Mouse (Mus musculus) thymus, postnatal 25 days (tissue): ENCODE measurements around the gene Ppp1ca.

Source experiments
- DNase-seq: peaks from one replicate; pipeline ENCODE4 v3.0.0; 2022

The Ppp1ca gene

GRCm38 (mm10) chr19:4155223-4156072, 36.4 kb upstream of the Ppp1ca start:
- peak; percentile 57 for DNase-seq

- peak; percentile 52 for DNase-seq
Measured at GRCm38 (mm10) chr19:4156073-4156579, 35.7 kb upstream of the Ppp1ca start.

GRCm38 (mm10) chr19:4156771-4157170, 35.1 kb upstream of the Ppp1ca start:
- no peak for DNase-seq

- no peak for DNase-seq
Measured at GRCm38 (mm10) chr19:4159049-4159448, 32.8 kb upstream of the Ppp1ca start.

GRCm38 (mm10) chr19:4162646-4163542, 29.0 kb upstream of the Ppp1ca start, which contains the start of gene Rps6kb2:
TSS of gene Rps6kb2 (minus strand) at chr19:4163354.
- DNase-seq = peak; percentile 92

GRCm38 (mm10) chr19:4163543-4163887, 28.4 kb upstream of the Ppp1ca start:
- DNase-seq = no peak

GRCm38 (mm10) chr19:4164100-4164499, 27.8 kb upstream of the Ppp1ca start:
- DNase-seq = no peak

- no peak for DNase-seq
Measured at GRCm38 (mm10) chr19:4164721-4165120, 27.1 kb upstream of the Ppp1ca start.

GRCm38 (mm10) chr19:4166678-4167476, 25.0 kb upstream of the Ppp1ca start:
- DNase-seq = no peak

- DNase-seq = peak; percentile 100
Measured at GRCm38 (mm10) chr19:4169378-4169784, 22.5 kb upstream of the Ppp1ca start.

GRCm38 (mm10) chr19:4169810-4170209, 22.1 kb upstream of the Ppp1ca start:
- no peak for DNase-seq

- DNase-seq = no peak
Measured at GRCm38 (mm10) chr19:4170723-4171392, 21.0 kb upstream of the Ppp1ca start.

- peak; percentile 27 for DNase-seq
Measured at GRCm38 (mm10) chr19:4171393-4172290, 20.2 kb upstream of the Ppp1ca start.

- DNase-seq = no peak
Measured at GRCm38 (mm10) chr19:4172925-4173324, 18.9 kb upstream of the Ppp1ca start.

- no peak for DNase-seq
Measured at GRCm38 (mm10) chr19:4175368-4175947, 16.4 kb upstream of the Ppp1ca start, which contains the start of gene Carns1. TSS of gene Carns1 (minus strand) at chr19:4175479.

- DNase-seq = no peak
Measured at GRCm38 (mm10) chr19:4180411-4180810, 11.5 kb upstream of the Ppp1ca start.

- DNase-seq = peak; percentile 41
Measured at GRCm38 (mm10) chr19:4181892-4182291, 10.0 kb upstream of the Ppp1ca start.

- no peak for DNase-seq
Measured at GRCm38 (mm10) chr19:4183689-4184088, 8.2 kb upstream of the Ppp1ca start.

- peak; percentile 88 for DNase-seq
Measured at GRCm38 (mm10) chr19:4184976-4185975, 6.6 kb upstream of the Ppp1ca start.
